ENCODE assay signal across 8 mouse cellular contexts in the genomic region with DNA sequence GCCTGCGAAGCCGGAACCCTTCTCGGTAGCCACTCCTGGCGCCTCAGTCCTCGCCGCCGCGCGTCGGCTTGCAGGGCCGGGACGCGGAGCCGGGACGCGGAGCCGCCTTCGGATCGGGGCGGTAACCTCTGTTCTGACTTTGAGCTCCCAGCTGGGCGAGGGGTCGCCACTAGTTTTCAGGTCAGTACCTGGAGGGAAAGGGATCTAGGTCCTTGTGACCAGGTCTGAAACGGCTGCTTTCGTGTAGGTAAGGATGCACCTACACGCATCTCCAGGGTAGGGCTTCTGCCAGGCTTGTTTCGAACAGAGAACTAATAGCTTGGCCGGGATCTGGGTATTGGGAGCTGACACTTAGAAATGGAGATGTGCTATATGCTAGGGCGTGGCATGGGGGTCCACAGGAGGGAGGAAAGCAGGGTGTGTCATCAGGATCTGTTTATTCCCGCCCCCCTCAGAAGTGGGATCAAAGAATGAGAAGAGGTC. TPM values are rescaled to one million over a fixed set of nuclear protein-coding genes. Genes with fewer than 3 reads are reported as not detected.
A peak's percentile ranks its signal among the peaks of the same experiment; 100 is the strongest.
DNase-seq lines count a peak whose midpoint lies in the region; ATAC-seq and TF ChIP-seq lines count a peak whose summit lies in the region.

No protein-coding gene starts in this region.

- H3K36me3 ChIP-seq in heart, embryonic 14.5 days (ENCODE audit: control insufficient read depth, insufficient read depth, low read length) = peaks cover 23% of the 10 kb centered on the region
- peaks cover 2 to 15% of the 10 kb centered on the region in 2 experiments for H3K36me3 ChIP-seq in MEL (ENCODE audit: control insufficient read depth in 1 of 2, insufficient read depth in 2 of 2, low read length in 2 of 2)
- H3K36me3 ChIP-seq in forebrain, embryonic 15.5 days = no peaks in the 10 kb centered on the region
- H3K36me3 ChIP-seq in liver, postnatal 0 days (replicated peaks; ENCODE audit: insufficient read depth, low read length) = peaks cover 4% of the 10 kb centered on the region

- peaks cover 19% of the 10 kb centered on the region for H3K79me2 ChIP-seq in MEL (ENCODE audit: control insufficient read depth, insufficient read depth, low read length, poor library complexity)

- TF ChIP-seq CTCF in MEL (IDR thresholded peaks at IDR 0.05 in 2 of 3, conservative IDR thresholded peaks at IDR 0.05 in 1 of 3; ENCODE audit: control insufficient read depth in 1 of 3, insufficient read depth in 1 of 3, low read depth in 2 of 3, low read length in 3 of 3, poor library complexity in 1 of 3, severe bottlenecking in 1 of 3) = no peak
- no peak for TF ChIP-seq CTCF in liver, postnatal 0 days (IDR thresholded peaks at IDR 0.05; ENCODE audit: low read depth)

- H3K9me3 ChIP-seq in heart, embryonic 14.5 days (ENCODE audit: control insufficient read depth, low read length) = no peaks in the 10 kb centered on the region
- no peaks in the 10 kb centered on the region for H3K9me3 ChIP-seq in MEL (replicated peaks; ENCODE audit: insufficient read depth, low read length)
- no peaks in the 10 kb centered on the region for H3K9me3 ChIP-seq in forebrain, embryonic 15.5 days
- H3K9me3 ChIP-seq in liver, postnatal 0 days (ENCODE audit: low read length) = no peaks in the 10 kb centered on the region

- H3K9ac ChIP-seq in heart, embryonic 14.5 days (ENCODE audit: low read length) = peak overlapping the region; percentile 90
- H3K9ac ChIP-seq in MEL (ENCODE audit: control insufficient read depth, low read depth, low read length, poor library complexity, severe bottlenecking) = peak overlapping the region; percentile 81
- peak overlapping the region; percentile 57 for H3K9ac ChIP-seq in forebrain, embryonic 15.5 days (replicated peaks)
- peak overlapping the region; percentile 88 for H3K9ac ChIP-seq in liver, postnatal 0 days (replicated peaks)

- intact Hi-C loops in heart, postnatal 25 days (cut with DNase I) = loop anchor here (2.0 kb wide), 1 partner anchor 25 kb away; no protein-coding TSS in a partner anchor

- no peak for DNase-seq in heart, postnatal 25 days (ENCODE audit: low spot score)
- DNase-seq in MEL (ENCODE audit: low read depth, low spot score) = no peak
- no peak for DNase-seq in liver, postnatal 0 days
- DNase-seq in right cerebral cortex, postnatal 25 days = no peak
- DNase-seq in frontal cortex, postnatal 14 days (ENCODE audit: low spot score in 2 of 2) = no peak
- DNase-seq in kidney, postnatal 14 days = no peak

- H3K27ac ChIP-seq in heart, embryonic 14.5 days (replicated peaks in 1 of 2; ENCODE audit: control insufficient read depth in 1 of 2, insufficient read depth in 1 of 2, low read depth in 2 of 2, low read length in 2 of 2) = peak overlapping the region; percentile 63 to 72
- peak overlapping the region; percentile 39 for H3K27ac ChIP-seq in MEL (ENCODE audit: control insufficient read depth, low read depth, low read length)
- H3K27ac ChIP-seq in forebrain, embryonic 15.5 days (replicated peaks) = peak overlapping the region; percentile 95
- H3K27ac ChIP-seq in liver, postnatal 0 days (ENCODE audit: low read depth) = peak overlapping the region; percentile 80

- H3K27me3 ChIP-seq in heart, embryonic 14.5 days (ENCODE audit: control insufficient read depth, insufficient read depth, low read length) = no peaks in the 10 kb centered on the region
- H3K27me3 ChIP-seq in MEL (ENCODE audit: control insufficient read depth in 1 of 2, insufficient read depth in 2 of 2, low read length in 2 of 2) = no peaks in the 10 kb centered on the region
- no peaks in the 10 kb centered on the region for H3K27me3 ChIP-seq in forebrain, embryonic 15.5 days
- H3K27me3 ChIP-seq in liver, postnatal 0 days (ENCODE audit: insufficient read depth, low read length) = no peaks in the 10 kb centered on the region

- TF ChIP-seq POLR2A in MEL (IDR thresholded peaks at IDR 0.05; ENCODE audit: control insufficient read depth in 1 of 2, insufficient read depth in 1 of 2, low read depth in 1 of 2, low read length in 2 of 2, poor library complexity in 1 of 2) = no peak

- ATAC-seq in heart, embryonic 14.5 days (ENCODE audit: insufficient number of reproducible peaks, insufficient read depth, low FRiP score, low read depth) = peak; percentile 51; the same call in 1 of the 2 replicates
- no peak; the same call in 1 of the 2 replicates for ATAC-seq in forebrain, embryonic 15.5 days (replicated peaks)
- ATAC-seq in liver, postnatal 0 days = peak; percentile 86

- peak in 1 of 2 experiments; percentile 4; a peak in 1 of 4 replicates for TF ChIP-seq EP300 in MEL (IDR thresholded peaks at IDR 0.05; ENCODE audit: low read depth in 1 of 2, low read length in 2 of 2)
- no peak for TF ChIP-seq EP300 in liver, postnatal 0 days (IDR thresholded peaks at IDR 0.05; ENCODE audit: low read depth)

- TF ChIP-seq RAD21 in MEL (IDR thresholded peaks at IDR 0.05; ENCODE audit: low read depth, low read length) = no peak

- peak overlapping the region; percentile 73 for H3K4me2 ChIP-seq in heart, embryonic 14.5 days (ENCODE audit: low read length)
- H3K4me2 ChIP-seq in forebrain, embryonic 15.5 days (replicated peaks) = peak overlapping the region; percentile 80
- peak overlapping the region; percentile 94 for H3K4me2 ChIP-seq in liver, postnatal 0 days (ENCODE audit: low read depth, low read length)

- H3K4me3 ChIP-seq in heart, embryonic 14.5 days (ENCODE audit: control insufficient read depth in 1 of 2, insufficient read depth in 1 of 2, low read depth in 1 of 2, low read length in 2 of 2) = peak overlapping the region; percentile 90 to 97
- peak overlapping the region; percentile 77 to 98 for H3K4me3 ChIP-seq in MEL (ENCODE audit: control insufficient read depth in 1 of 2, insufficient read depth in 1 of 2, low read depth in 2 of 2, low read length in 2 of 2)
- peak overlapping the region; percentile 82 for H3K4me3 ChIP-seq in forebrain, embryonic 15.5 days
- peak overlapping the region; percentile 90 for H3K4me3 ChIP-seq in liver, postnatal 0 days (ENCODE audit: low read depth, low read length)

- under 1% methylated on average over 29 of the region's 29 CpGs for WGBS in heart, embryonic 14.5 days
- under 1% methylated on average over 29 of the region's 29 CpGs for WGBS in forebrain, embryonic 15.5 days
- WGBS in liver, postnatal 0 days (ENCODE audit: insufficient replicate concordance) = under 1% methylated on average over 29 of the region's 29 CpGs

- H3K4me1 ChIP-seq in heart, embryonic 14.5 days (ENCODE audit: control insufficient read depth in 2 of 2, insufficient read depth in 2 of 2, low read length in 2 of 2) = peaks cover 0 to 18% of the 10 kb centered on the region in 2 experiments; a peak in 2 of 4 replicates
- H3K4me1 ChIP-seq in MEL (ENCODE audit: control insufficient read depth in 1 of 2, insufficient read depth in 2 of 2, low read length in 2 of 2) = peaks cover 2 to 6% of the 10 kb centered on the region in 2 experiments
- peaks cover 21% of the 10 kb centered on the region for H3K4me1 ChIP-seq in forebrain, embryonic 15.5 days
- peaks cover 11% of the 10 kb centered on the region for H3K4me1 ChIP-seq in liver, postnatal 0 days (ENCODE audit: insufficient read depth)

TF ChIP-seq in MEL, 35 proteins besides CTCF, POLR2A, EP300 and RAD21:
- 0 out of 2 replicates have a peak, but pooled peaks have one; percentile 8 for TF ChIP-seq MAZ (IDR thresholded peaks at IDR 0.05; ENCODE audit: low read depth, low read length)
- 0 out of 2 replicates have a peak, but pooled peaks have one; percentile 1 for TF ChIP-seq ZMIZ1 (IDR thresholded peaks at IDR 0.05; ENCODE audit: low read depth, low read length)
- TF ChIP-seq USF1 (IDR thresholded peaks at IDR 0.05; ENCODE audit: low read depth, low read length) = no peak

RNA-seq across cellular contexts. Expression of gene Sgo2a, which starts 0.4 kb away (rescaled TPM):
- 18.1 and 18.8 TPM in 2 replicates for polyA plus RNA-seq in heart, embryonic 14.5 days (2014; fragmentation: Nextera tagmentation; extraction: Ambion mirVana)
- 1 to 10 TPM; 3.4 to 3.6 TPM for total RNA-seq in heart, postnatal 25 days (2021)
- total RNA-seq in MEL (2012; rRNA removed) = 12.3 and 14.2 TPM in 2 replicates
- 10 to 100 TPM; 11.5 to 48.8 TPM for polyA plus RNA-seq in MEL (2012; ENCODE audit: insufficient read depth in 1 of 2, insufficient read length in 2 of 2, low read depth in 1 of 2, low replicate concordance in 2 of 2, missing spikeins in 1 of 2)
- 9.5 and 10.1 TPM in 2 replicates for polyA plus RNA-seq in forebrain, embryonic 15.5 days (2015; fragmentation: Nextera tagmentation; extraction: Ambion mirVana)
- 4.1 and 4.6 TPM in 2 replicates for polyA plus RNA-seq in liver, postnatal 0 days (2015; fragmentation: Nextera tagmentation; extraction: Ambion mirVana)

RNA-seq across cellular contexts. Expression of gene Kctd18, which starts 22.6 kb away (rescaled TPM):
- polyA plus RNA-seq in heart, embryonic 14.5 days (2014; fragmentation: Nextera tagmentation; extraction: Ambion mirVana) = 11.1 and 11.3 TPM in 2 replicates
- 1 to 10 TPM; 6.5 to 8.6 TPM for total RNA-seq in heart, postnatal 25 days (2021)
- total RNA-seq in MEL (2012; rRNA removed) = 9.5 and 11.1 TPM in 2 replicates
- polyA plus RNA-seq in MEL (2012; ENCODE audit: insufficient read depth in 1 of 2, insufficient read length in 2 of 2, low read depth in 1 of 2, low replicate concordance in 2 of 2, missing spikeins in 1 of 2) = 10 to 100 TPM in 1 of 2 experiments, not detected in 1; 12.6 TPM
- polyA plus RNA-seq in forebrain, embryonic 15.5 days (2015; fragmentation: Nextera tagmentation; extraction: Ambion mirVana) = 30.0 and 30.7 TPM in 2 replicates
- polyA plus RNA-seq in liver, postnatal 0 days (2015; fragmentation: Nextera tagmentation; extraction: Ambion mirVana) = 3.6 and 3.7 TPM in 2 replicates

RNA-seq across cellular contexts. Expression of gene Aox1, which starts 33.6 kb away (rescaled TPM):
- 0.89 and 0.98 TPM in 2 replicates for polyA plus RNA-seq in heart, embryonic 14.5 days (2014; fragmentation: Nextera tagmentation; extraction: Ambion mirVana)
- total RNA-seq in heart, postnatal 25 days (2021) = 1 to 10 TPM; 6.3 to 6.5 TPM
- total RNA-seq in MEL (2012; rRNA removed) = 0.04 and 0.16 TPM in 2 replicates
- under 1 TPM in 1 of 2 experiments, not detected in 1; 0.24 TPM for polyA plus RNA-seq in MEL (2012; ENCODE audit: insufficient read depth in 1 of 2, insufficient read length in 2 of 2, low read depth in 1 of 2, low replicate concordance in 2 of 2, missing spikeins in 1 of 2)
- 0.24 and 0.27 TPM in 2 replicates for polyA plus RNA-seq in forebrain, embryonic 15.5 days (2015; fragmentation: Nextera tagmentation; extraction: Ambion mirVana)
- polyA plus RNA-seq in liver, postnatal 0 days (2015; fragmentation: Nextera tagmentation; extraction: Ambion mirVana) = 0.33 and 0.42 TPM in 2 replicates

Comparison
In these comparisons a context has a peak if more than half of its experiments do, and no peak if none do; other contexts are left out.
1. H3K27ac ChIP-seq: peak in every context shown above with its lines; median percentile 95 in forebrain, embryonic 15.5 days; 80 in liver, postnatal 0 days; 68 in heart, embryonic 14.5 days; 39 in MEL.